Mouse (Mus musculus): Measurements from ENCODE around the gene Olfr486. TPM values are rescaled to one million over a fixed set of nuclear protein-coding genes. Genes with fewer than 3 reads are reported as not detected.

The Olfr486 gene
- polyA plus RNA-seq (2012; rRNA removed) = not detected in 2 replicates

DNA sequence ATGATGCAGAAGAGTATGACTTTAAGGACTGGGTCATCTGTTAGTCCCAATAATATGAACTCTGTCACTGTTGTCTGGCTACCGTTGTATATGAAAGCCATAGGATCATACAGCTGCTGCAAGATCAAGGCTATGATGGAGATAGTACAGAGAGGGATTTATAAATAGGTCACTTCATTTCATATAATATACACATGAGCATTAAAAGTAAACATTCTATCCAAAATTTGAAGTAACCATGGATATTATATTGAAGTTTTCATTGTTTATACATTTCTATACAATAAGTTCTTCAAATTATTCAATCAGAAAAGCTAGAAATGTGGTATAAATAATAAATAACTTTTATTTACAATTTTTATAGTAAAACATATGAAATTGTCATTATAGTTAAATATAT is at the start of gene Olfr486:
Gene Olfr486 (minus strand): TSS at position 101 of the 400 bp plus-strand sequence.

DNA sequence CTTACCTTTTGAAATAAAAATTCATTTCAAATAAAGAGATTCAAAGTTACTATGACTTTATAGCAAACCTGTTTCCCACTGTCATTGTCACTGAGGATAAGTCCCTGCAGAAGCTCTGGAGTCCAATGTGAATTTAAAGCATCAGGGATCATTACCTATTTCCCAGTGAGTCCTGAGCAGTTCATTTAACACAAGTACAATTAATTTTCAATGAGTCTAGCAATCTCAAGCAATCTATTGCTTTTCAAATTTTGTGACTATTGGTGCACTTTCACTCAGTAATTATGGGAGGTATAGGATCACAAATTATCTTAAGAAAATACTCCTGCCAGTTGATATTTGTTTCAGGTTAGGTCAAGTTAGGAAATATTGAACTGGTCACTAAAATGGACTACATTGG is 42.0 kb upstream of the Olfr486 start, which contains the start of gene Olfr487:
Gene Olfr487 (minus strand): TSS at position 101 of the 400 bp plus-strand sequence.

DNA sequence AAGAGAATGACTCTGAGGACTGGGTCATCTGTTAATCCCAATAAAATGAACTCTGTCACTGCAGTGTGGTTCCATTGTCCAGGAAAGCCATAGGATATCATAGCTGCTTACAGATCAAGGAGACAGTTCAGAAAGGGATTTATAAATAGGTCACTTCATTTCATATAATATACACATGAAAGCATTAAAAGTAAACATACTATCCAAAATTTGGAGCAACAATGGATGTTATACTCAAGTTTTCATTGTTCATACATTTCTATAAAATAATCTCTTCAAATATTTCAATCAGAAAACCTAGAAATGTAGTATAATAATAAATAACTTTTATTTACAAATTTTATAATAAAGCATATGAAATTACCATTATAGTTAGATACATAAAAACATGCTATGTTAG is 12.8 kb downstream of the Olfr486 start, which contains the start of gene Olfr485:
Gene Olfr485 (minus strand): TSS at position 101 of the 400 bp plus-strand sequence.

DNA sequence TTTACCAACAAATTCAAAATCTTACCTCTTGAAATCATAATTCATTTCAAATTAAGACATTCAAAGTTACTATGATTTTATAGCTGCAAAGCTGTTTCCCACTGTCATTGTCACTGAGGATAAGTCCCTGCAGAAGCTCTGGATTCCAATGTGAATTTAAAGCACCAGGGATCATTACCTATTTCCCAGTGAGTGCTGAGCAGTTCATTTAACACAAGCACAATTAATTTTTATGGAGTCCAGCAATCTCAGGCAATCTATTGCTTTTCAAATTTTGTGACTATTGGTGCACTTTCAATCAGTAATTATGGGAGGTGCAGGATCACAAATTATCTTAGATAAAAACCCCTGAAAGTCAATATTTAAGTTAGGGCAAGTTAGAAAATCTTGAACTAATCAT is 45.2 kb downstream of the Olfr486 start, which contains the start of gene Olfr484:
Gene Olfr484 (minus strand): TSS at position 101 of the 400 bp plus-strand sequence.

Other genes starting within 250 kb of the Olfr486 start
- gene Olfr473, start 242.3 kb downstream of the Olfr486 start, polyA plus RNA-seq (2012; rRNA removed) = not detected in 2 replicates
- gene Olfr474, start 218.1 kb downstream of the Olfr486 start, polyA plus RNA-seq (2012; rRNA removed) = not detected in 2 replicates
- gene Olfr476, start 207.9 kb downstream of the Olfr486 start, polyA plus RNA-seq (2012; rRNA removed) = not detected in 2 replicates
- gene Olfr477, start 186.0 kb downstream of the Olfr486 start, polyA plus RNA-seq (2012; rRNA removed) = not detected in 2 replicates
- gene Olfr478, start 138.8 kb downstream of the Olfr486 start, polyA plus RNA-seq (2012; rRNA removed) = not detected in 2 replicates
- not detected in 2 replicates for gene Olfr479, start 122.0 kb downstream of the Olfr486 start, polyA plus RNA-seq (2012; rRNA removed)
- not detected in 2 replicates for gene Olfr480, start 105.4 kb downstream of the Olfr486 start, polyA plus RNA-seq (2012; rRNA removed)
- not detected in 2 replicates for gene Olfr481, start 92.9 kb downstream of the Olfr486 start, polyA plus RNA-seq (2012; rRNA removed)
- gene Olfr482, start 75.2 kb downstream of the Olfr486 start, polyA plus RNA-seq (2012; rRNA removed) = not detected in 2 replicates
- gene Olfr483, start 71.9 kb downstream of the Olfr486 start, polyA plus RNA-seq (2012; rRNA removed) = not detected in 2 replicates
- gene Olfr484, start 45.3 kb downstream of the Olfr486 start, polyA plus RNA-seq (2012; rRNA removed) = not detected in 2 replicates
- gene Olfr485, start 12.9 kb downstream of the Olfr486 start, polyA plus RNA-seq (2012; rRNA removed) = not detected in 2 replicates
- gene Olfr487, start 41.9 kb upstream of the Olfr486 start, polyA plus RNA-seq (2012; rRNA removed) = not detected in 2 replicates
- gene Olfr488, start 85.6 kb upstream of the Olfr486 start, polyA plus RNA-seq (2012; rRNA removed) = not detected in 2 replicates
- not detected in 2 replicates for gene Olfr490, start 116.2 kb upstream of the Olfr486 start, polyA plus RNA-seq (2012; rRNA removed)
- not detected in 2 replicates for gene Olfr491, start 140.7 kb upstream of the Olfr486 start, polyA plus RNA-seq (2012; rRNA removed)
- not detected in 2 replicates for gene Olfr492, start 150.9 kb upstream of the Olfr486 start, polyA plus RNA-seq (2012; rRNA removed)
- gene Olfr493, start 174.2 kb upstream of the Olfr486 start, polyA plus RNA-seq (2012; rRNA removed) = not detected in 2 replicates
- not detected in 2 replicates for gene Olfr494, start 192.6 kb upstream of the Olfr486 start, polyA plus RNA-seq (2012; rRNA removed)
- gene Olfr495, start 220.4 kb upstream of the Olfr486 start, polyA plus RNA-seq (2012; rRNA removed) = not detected in 2 replicates
- gene Olfr497, start 247.7 kb upstream of the Olfr486 start, polyA plus RNA-seq (2012; rRNA removed) = not detected in 2 replicates